Mouse (Mus musculus): ENCODE measurements around the gene Tcp11l1. TPM values are rescaled to one million over a fixed set of nuclear protein-coding genes. Genes with fewer than 3 reads are reported as not detected.

The Tcp11l1 gene
- polyA plus RNA-seq, 1 experiment from 2014 or later: 36.5 TPM

GRCm38 (mm10) chr2:104732033-104732444 lies 20.1 kb upstream of the Tcp11l1 start:
- no peak for TF ChIP-seq CTCF (IDR thresholded peaks at IDR 0.05; ENCODE audit: low read depth)
- H3K9me3 ChIP-seq (ENCODE audit: low read depth, low read length): no peaks in the 10 kb centered on the region
- no peak overlapping the region for H3K27ac ChIP-seq (ENCODE audit: low read depth)
- no peak overlapping the region for H3K4me3 ChIP-seq (ENCODE audit: low read depth, low read length)
- H3K4me1 ChIP-seq (ENCODE audit: insufficient read depth): no peaks in the 10 kb centered on the region
- H3K4me2 ChIP-seq: no peak overlapping the region
- no peak for ATAC-seq (ENCODE audit: insufficient read depth)
- no peaks in the 10 kb centered on the region for H3K36me3 ChIP-seq (ENCODE audit: insufficient read depth)
- no peak overlapping the region for H3K9ac ChIP-seq
- no peak for DNase-seq
- no peaks in the 10 kb centered on the region for H3K27me3 ChIP-seq (ENCODE audit: insufficient read depth, low read length)
- 71% methylated on average over 9 of the region's 9 CpGs for WGBS

- Histone ChIP-seq H3K9me3 (ENCODE audit: low read depth, low read length) (no peaks in the 10 kb centered on the region), H3K27me3 (ENCODE audit: insufficient read depth, low read length) (no peaks in the 10 kb centered on the region), H3K4me2 (no peak overlapping the region), H3K4me3 (ENCODE audit: low read depth, low read length) (no peak overlapping the region), H3K4me1 (ENCODE audit: insufficient read depth) (no peaks in the 10 kb centered on the region), H3K36me3 (ENCODE audit: insufficient read depth) (no peaks in the 10 kb centered on the region), H3K9ac (no peak overlapping the region), H3K27ac (ENCODE audit: low read depth) (no peak overlapping the region)
- no peak for TF ChIP-seq CTCF (IDR thresholded peaks at IDR 0.05; ENCODE audit: low read depth)
- WGBS: 37% methylated on average over 1 of the region's 1 CpGs
- peak; percentile 26 for DNase-seq
- 0 out of 2 replicates have a peak, but pooled peaks have one; percentile 47 for ATAC-seq (ENCODE audit: insufficient read depth)
Measured at GRCm38 (mm10) chr2:104727369-104727768, 15.4 kb upstream of the Tcp11l1 start.

GRCm38 (mm10) chr2:104722021-104722420 lies 10.1 kb upstream of the Tcp11l1 start:
- no peak for TF ChIP-seq CTCF (IDR thresholded peaks at IDR 0.05; ENCODE audit: low read depth)
- Histone ChIP-seq H3K9me3 (ENCODE audit: low read depth, low read length) (no peaks in the 10 kb centered on the region), H3K4me2 (no peak overlapping the region), H3K4me1 (ENCODE audit: insufficient read depth) (no peaks in the 10 kb centered on the region), H3K36me3 (ENCODE audit: insufficient read depth) (no peaks in the 10 kb centered on the region), H3K4me3 (ENCODE audit: low read depth, low read length) (no peak overlapping the region), H3K27me3 (ENCODE audit: insufficient read depth, low read length) (no peaks in the 10 kb centered on the region), H3K9ac (no peak overlapping the region), H3K27ac (ENCODE audit: low read depth) (no peak overlapping the region)
- ATAC-seq (ENCODE audit: insufficient read depth) (no peak), DNase-seq (no peak)
- 73% methylated on average over 3 of the region's 3 CpGs for WGBS

GRCm38 (mm10) chr2:104717827-104718226 lies 5.9 kb upstream of the Tcp11l1 start:
- WGBS: 84% methylated on average over 4 of the region's 4 CpGs
- TF ChIP-seq CTCF (IDR thresholded peaks at IDR 0.05; ENCODE audit: low read depth): no peak
- no peak for ATAC-seq (ENCODE audit: insufficient read depth)

GRCm38 (mm10) chr2:104717231-104717735 lies 5.3 kb upstream of the Tcp11l1 start:
- H3K27ac ChIP-seq (ENCODE audit: low read depth): no peak overlapping the region
- no peak overlapping the region for H3K9ac ChIP-seq
- no peak overlapping the region for H3K4me2 ChIP-seq
- H3K27me3 ChIP-seq (ENCODE audit: insufficient read depth, low read length): no peaks in the 10 kb centered on the region
- ATAC-seq (ENCODE audit: insufficient read depth): no peak
- no peaks in the 10 kb centered on the region for H3K36me3 ChIP-seq (ENCODE audit: insufficient read depth)
- 88% methylated on average over 2 of the region's 2 CpGs for WGBS
- H3K4me3 ChIP-seq (ENCODE audit: low read depth, low read length): no peak overlapping the region
- DNase-seq: no peak
- H3K4me1 ChIP-seq (ENCODE audit: insufficient read depth): no peaks in the 10 kb centered on the region
- TF ChIP-seq CTCF (IDR thresholded peaks at IDR 0.05; ENCODE audit: low read depth): no peak
- H3K9me3 ChIP-seq (ENCODE audit: low read depth, low read length): no peaks in the 10 kb centered on the region

More at GRCm38 (mm10) chr2:104717827-104718226, 5.9 kb upstream of the Tcp11l1 start:
- no peak overlapping the region for H3K4me3 ChIP-seq (ENCODE audit: low read depth, low read length)
- H3K27me3 ChIP-seq (ENCODE audit: insufficient read depth, low read length): no peaks in the 10 kb centered on the region
- H3K27ac ChIP-seq (ENCODE audit: low read depth): no peak overlapping the region
- H3K4me1 ChIP-seq (ENCODE audit: insufficient read depth): no peaks in the 10 kb centered on the region
- H3K9ac ChIP-seq: no peak overlapping the region
- no peaks in the 10 kb centered on the region for H3K36me3 ChIP-seq (ENCODE audit: insufficient read depth)
- H3K4me2 ChIP-seq: no peak overlapping the region
- H3K9me3 ChIP-seq (ENCODE audit: low read depth, low read length): no peaks in the 10 kb centered on the region
- no peak for DNase-seq

GRCm38 (mm10) chr2:104716279-104716678 lies 4.3 kb upstream of the Tcp11l1 start, which contains the start of gene Pin1rt1:
TSS of gene Pin1rt1 (minus strand) at chr2:104716379.
- no peak within 1 kb of the TSS for H3K27ac ChIP-seq (ENCODE audit: low read depth)
- DNase-seq: no peak
- no peaks in the 10 kb centered on the region for H3K36me3 ChIP-seq (ENCODE audit: insufficient read depth)
- TF ChIP-seq CTCF (IDR thresholded peaks at IDR 0.05; ENCODE audit: low read depth): no peak
- H3K9me3 ChIP-seq (ENCODE audit: low read depth, low read length): no peaks in the 10 kb centered on the region
- H3K9ac ChIP-seq: no peak within 1 kb of the TSS
- no peak for ATAC-seq (ENCODE audit: insufficient read depth)
- 87% methylated on average over 4 of the region's 4 CpGs for WGBS
- H3K4me2 ChIP-seq: no peak within 1 kb of the TSS
- H3K27me3 ChIP-seq (ENCODE audit: insufficient read depth, low read length): no peaks in the 10 kb centered on the region
- H3K4me1 ChIP-seq (ENCODE audit: insufficient read depth): no peaks in the 10 kb centered on the region
- H3K4me3 ChIP-seq (ENCODE audit: low read depth, low read length): no peak within 1 kb of the TSS

- H3K4me2 ChIP-seq: no peak overlapping the region
- H3K36me3 ChIP-seq (ENCODE audit: insufficient read depth): no peaks in the 10 kb centered on the region
- H3K4me3 ChIP-seq (ENCODE audit: low read depth, low read length): no peak overlapping the region
- no peak overlapping the region for H3K9ac ChIP-seq
- no peaks in the 10 kb centered on the region for H3K9me3 ChIP-seq (ENCODE audit: low read depth, low read length)
- DNase-seq (no peak), ATAC-seq (ENCODE audit: insufficient read depth) (no peak)
- TF ChIP-seq CTCF (IDR thresholded peaks at IDR 0.05; ENCODE audit: low read depth): no peak
- WGBS: 36% methylated on average over 15 of the region's 15 CpGs
- no peak overlapping the region for H3K27ac ChIP-seq (ENCODE audit: low read depth)
- H3K27me3 ChIP-seq (ENCODE audit: insufficient read depth, low read length): no peaks in the 10 kb centered on the region
- peaks cover 7% of the 10 kb centered on the region for H3K4me1 ChIP-seq (ENCODE audit: insufficient read depth)
Measured at GRCm38 (mm10) chr2:104714254-104714691, 2.3 kb upstream of the Tcp11l1 start.

Measured in lung, embryonic 14.5 days (tissue).